Mouse (Mus musculus): ENCODE measurements around the gene Omg. TPM values are rescaled to one million over a fixed set of nuclear protein-coding genes. Genes with fewer than 3 reads are reported as not detected.

Gene Omg
- total RNA-seq, 1 experiment, result 0.09 TPM

DNA sequence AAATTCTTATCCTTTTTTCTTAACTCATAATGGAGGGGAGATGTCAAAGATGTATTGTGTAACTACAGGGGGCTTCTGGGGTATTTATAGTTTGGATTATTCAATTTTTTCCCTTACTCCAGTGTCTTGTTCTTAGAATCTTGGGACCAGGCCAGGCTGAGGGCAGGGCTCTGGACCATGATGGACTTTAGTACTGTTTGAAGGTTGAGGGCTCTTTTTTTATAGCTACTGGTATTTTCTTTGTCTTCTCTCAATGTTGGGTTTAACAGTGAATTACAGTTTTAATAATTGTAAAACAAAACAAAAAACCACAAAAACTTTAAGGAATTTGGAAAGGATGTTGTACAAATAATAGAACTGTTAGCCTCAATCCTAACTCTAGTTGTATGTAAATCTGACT lies 50.9 kb downstream of the Omg start:
- Histone ChIP-seq H3K27ac (ENCODE audit: insufficient read depth, low read depth, low read length, poor library complexity, severe bottlenecking) (no peak overlapping the region), H3K4me3 (ENCODE audit: insufficient read depth in 1 of 2, low read depth in 1 of 2, low read length in 2 of 2, poor library complexity in 1 of 2, severe bottlenecking in 1 of 2) (no peak overlapping the region), H3K9ac (ENCODE audit: insufficient read depth, low read depth, low read length, poor library complexity, severe bottlenecking) (no peak overlapping the region), H3K36me3 (ENCODE audit: control insufficient read depth, insufficient read depth, low read length, poor library complexity, severe bottlenecking) (peaks cover 5% of the 10 kb centered on the region), H3K4me1 (ENCODE audit: control insufficient read depth in 2 of 2, insufficient read depth in 2 of 2, low read length in 2 of 2, poor library complexity in 1 of 2) (peaks cover 0 to 3% of the 10 kb centered on the region in 2 experiments; a peak in 1 of 4 replicates), H3K9me3 (ENCODE audit: control insufficient read depth, insufficient read depth, low read depth, low read length) (no peaks in the 10 kb centered on the region)
- in situ Hi-C loops (cut with MboI; ENCODE audit: low sequenced_read_pairs in 2 of 2, unreplicated experiment in 2 of 2), result no loop called here
- TF ChIP-seq ZC3H11A (IDR thresholded peaks at IDR 0.05; ENCODE audit: borderline replicate concordance, low read depth, low read length), result no peak
- no peak for TF ChIP-seq CHD2 (IDR thresholded peaks at IDR 0.05; ENCODE audit: low read depth, low read length)
- no peak for TF ChIP-seq MAFK (IDR thresholded peaks at IDR 0.05; ENCODE audit: insufficient read depth, low read depth, low read length)
- TF ChIP-seq HCFC1 (IDR thresholded peaks at IDR 0.05; ENCODE audit: borderline replicate concordance, insufficient read depth, low read length), result no peak
- TF ChIP-seq ZNF384 (IDR thresholded peaks at IDR 0.05; ENCODE audit: low read depth, low read length), result no peak
- no peak for DNase-seq (ENCODE audit: low read depth, low spot score)

Other genes starting within 250 kb of the Omg start
- 54.2 and 75.5 TPM in 2 replicates for gene Wsb1, start 249.4 kb downstream of the Omg start, total RNA-seq (2012; rRNA removed)
- gene Gm9964, start 207.2 kb downstream of the Omg start, total RNA-seq (2012; rRNA removed), result not detected in 2 replicates
- gene Nf1, start 164.4 kb downstream of the Omg start, total RNA-seq (2012; rRNA removed), result 15.3 and 16.7 TPM in 2 replicates
- gene Evi2b, start 19.7 kb upstream of the Omg start, total RNA-seq (2012; rRNA removed), result not detected in 2 replicates
- gene Evi2, start 26.5 kb upstream of the Omg start, total RNA-seq (2012; rRNA removed), result 0.13 and 0.16 TPM in 2 replicates
- 0.32 and 1.0 TPM in 2 replicates for gene Evi2a, start 26.5 kb upstream of the Omg start, total RNA-seq (2012; rRNA removed)
- 13.6 TPM in 2 replicates for gene Rab11fip4, start 87.1 kb upstream of the Omg start, total RNA-seq (2012; rRNA removed)